Mouse (Mus musculus) G1E (cell line): ENCODE measurements around the gene Mypop. TPM values are rescaled to one million over a fixed set of nuclear protein-coding genes. Genes with fewer than 3 reads are reported as not detected.

Experiments used
- ATAC-seq: 2 replicates; pipeline ENCODE4 v1.8.0; 2016; ENCODE audit warnings: mild to moderate bottlenecking; ENCODE audit not compliant: insufficient number of reproducible peaks, poor library complexity, low FRiP score, severe bottlenecking; ENCODE audit errors: extremely low read depth
- DNase-seq: peaks from one replicate; pipeline ENCODE4 v3.0.0; 2012; ENCODE audit warnings: low spot score
- H3K27me3 ChIP-seq: 2 replicates; pipeline ENCODE4 v1.6.1; 2012; ENCODE audit warnings: mild to moderate bottlenecking, low read length, inconsistent platforms; ENCODE audit not compliant: insufficient read depth
- H3K36me3 ChIP-seq: replicated peaks from 2 replicates; pipeline ENCODE3; 2012; ENCODE audit warnings: mild to moderate bottlenecking, inconsistent platforms
- H3K4me1 ChIP-seq: 2 replicates; pipeline ENCODE4 v1.6.1; 2012; ENCODE audit warnings: low read depth, low read length, inconsistent platforms, mixed read lengths; ENCODE audit not compliant: insufficient read depth
- H3K4me3 ChIP-seq: 2 replicates; pipeline ENCODE4 v1.5.1; 2012; ENCODE audit warnings: low read depth, mild to moderate bottlenecking, inconsistent platforms, low read length, moderate library complexity, mixed read lengths
- H3K9me3 ChIP-seq: replicated peaks from 2 replicates; pipeline ENCODE4 v1.6.1; 2012; ENCODE audit warnings: inconsistent platforms
- CTCF ChIP-seq: IDR thresholded peaks from 2 replicates; pipeline ENCODE4 v1.5.1; 2012; ENCODE audit warnings: low read depth, low read length, inconsistent platforms, mixed read lengths
- GATA1 ChIP-seq: IDR thresholded peaks from 2 replicates; pipeline ENCODE4 v1.6.1; 2012; ENCODE audit warnings: borderline replicate concordance, low read length, inconsistent platforms, mixed read lengths
- GATA2 ChIP-seq: IDR thresholded peaks from 2 replicates; pipeline ENCODE4 v1.6.1; 2012; ENCODE audit warnings: low read depth, low read length, inconsistent platforms, borderline replicate concordance
- POLR2AphosphoS5 ChIP-seq: IDR thresholded peaks from 2 replicates; pipeline ENCODE4 v1.6.1; 2012; ENCODE audit warnings: low read depth, low read length, inconsistent platforms; ENCODE audit not compliant: insufficient replicate concordance
- TAL1 ChIP-seq: conservative IDR thresholded peaks from 2 replicates; pipeline ENCODE4 v1.6.1; 2012; ENCODE audit warnings: low read depth, low read length, inconsistent platforms, mixed read lengths
- polyA plus RNA-seq: library from polyadenylated mRNA; stranded (reverse); fragments of >175 nt; gene quantifications from 2 replicates; pipeline ENCODE4 v1.2.3, GENCODE M21; 2012
- total RNA-seq, 2 experiments: library from RNA; stranded (forward) in 1 of 2; stranded (reverse) in 1 of 2; fragments of 200-1000 nt in 1 of 2; fragments of >200 nt in 1 of 2; fragmentation: Nextera tagmentation in 1 of 2; gene quantifications; 2 replicates each; pipeline ENCODE4 v1.2.3; 2014 to 2017

Gene Mypop
- total and polyA plus RNA-seq, 3 experiments, result 2.0 to 15.8 (median 2.4) TPM

DNA sequence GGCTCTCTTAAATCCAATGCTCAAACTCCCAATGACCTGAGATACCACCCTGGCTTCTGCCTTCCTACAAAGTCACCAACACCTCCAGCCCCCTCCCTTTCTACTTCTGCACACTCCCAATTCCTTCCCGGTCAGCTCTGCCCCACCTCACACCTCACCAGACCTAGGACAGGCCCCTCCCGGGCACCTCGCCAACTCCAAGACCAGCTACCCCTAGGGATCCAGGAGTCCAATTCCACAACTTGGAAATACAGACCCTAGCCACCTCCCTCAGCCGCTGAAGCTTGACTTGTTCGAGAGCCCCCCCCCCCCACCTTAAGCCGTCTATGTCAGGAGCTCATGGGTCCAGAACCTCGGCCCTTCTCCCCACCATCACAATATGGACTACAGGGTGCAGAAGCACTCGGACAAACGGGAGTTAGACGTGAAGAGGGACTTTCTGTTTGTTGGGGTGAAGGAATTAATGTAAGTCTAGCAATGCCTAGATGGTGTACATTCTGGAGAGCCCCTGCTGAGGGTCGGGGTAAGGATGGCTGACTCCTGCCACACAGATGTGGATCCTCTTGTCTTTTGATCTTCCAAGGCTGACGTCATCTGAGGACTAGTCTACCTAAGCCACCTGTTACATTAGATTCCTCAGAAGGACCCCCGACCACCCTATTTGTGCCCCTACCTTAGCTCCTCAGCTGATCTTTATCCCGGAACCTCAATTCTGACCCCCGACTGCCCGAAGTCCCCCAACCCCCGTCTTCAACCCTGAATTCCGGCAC is 31.3 kb downstream of the Mypop start:
- peaks cover 35% of the 10 kb centered on the region for H3K4me1 ChIP-seq

DNA sequence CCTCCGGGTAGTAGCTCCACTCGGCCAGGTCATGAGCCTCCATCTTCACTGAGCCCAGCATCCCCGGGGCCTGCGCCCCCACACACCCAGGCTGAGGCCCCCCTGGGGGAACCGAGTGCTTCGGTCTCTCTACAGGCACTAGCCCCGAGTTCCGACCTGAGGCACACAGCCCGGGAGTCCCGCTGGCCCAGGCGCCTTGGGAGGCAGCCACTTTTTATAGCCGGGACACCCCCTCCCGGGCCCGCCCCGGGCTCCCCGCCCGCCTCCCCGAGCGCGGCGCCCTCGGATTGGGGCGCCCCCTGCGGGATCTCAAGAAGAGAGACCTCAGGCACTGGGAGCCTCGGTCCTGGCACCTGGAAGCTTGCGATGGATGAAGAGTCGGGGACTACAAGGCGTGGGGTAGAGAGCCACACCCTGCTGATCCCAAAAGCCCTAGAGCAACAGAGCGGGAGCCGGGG is 32.3 kb downstream of the Mypop start, which contains the start of gene Foxa3:
Gene Foxa3 (minus strand): TSS at position 182 of the 458 bp plus-strand sequence.
- H3K36me3 ChIP-seq, result peaks cover 19% of the 10 kb centered on the region
- ATAC-seq, result no peak
- peaks cover 43% of the 10 kb centered on the region for H3K4me1 ChIP-seq
- peaks cover 43% of the 10 kb centered on the region for H3K27me3 ChIP-seq
- no peak for DNase-seq
- H3K4me3 ChIP-seq, result peak within 1 kb of the TSS; percentile 98
- no peaks in the 10 kb centered on the region for H3K9me3 ChIP-seq
- TF ChIP-seq GATA2 (no peak), TAL1 (no peak), CTCF (no peak), POLR2AphosphoS5 (no peak), GATA1 (no peak)

More for the DNA sequence above, 31.3 kb downstream of the Mypop start:
- no peak for ATAC-seq
- H3K27me3 ChIP-seq, result peaks cover 43% of the 10 kb centered on the region
- H3K36me3 ChIP-seq, result peaks cover 13% of the 10 kb centered on the region
- H3K9me3 ChIP-seq, result no peaks in the 10 kb centered on the region
- TF ChIP-seq GATA2 (no peak), CTCF (no peak), GATA1 (no peak), POLR2AphosphoS5 (no peak), TAL1 (no peak)
- no peak for DNase-seq
- no peak overlapping the region for H3K4me3 ChIP-seq

DNA sequence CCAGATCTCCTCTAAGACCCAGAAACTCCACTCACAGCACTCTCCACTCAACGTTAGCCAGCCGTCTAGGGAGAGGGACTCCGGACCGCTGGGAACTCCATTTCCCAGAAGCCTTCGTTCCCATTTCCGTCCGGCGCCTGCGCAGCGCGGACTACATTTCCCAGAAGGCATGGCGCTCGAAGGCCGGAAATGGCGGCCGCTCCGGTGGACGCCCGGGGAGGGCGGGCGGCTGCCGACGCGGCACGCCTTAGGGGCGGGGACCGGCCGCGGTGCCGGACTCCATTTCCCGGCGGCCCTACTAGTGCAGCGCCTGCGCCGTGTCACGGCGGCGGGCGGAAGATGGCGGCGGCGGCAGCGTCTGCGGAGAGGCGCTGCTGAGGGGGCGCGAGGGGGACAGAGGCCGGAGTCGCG is 33.1 kb downstream of the Mypop start, which contains the start of gene Sympk:
Gene Sympk (plus strand): TSS at position 282 of the 411 bp plus-strand sequence.
- H3K27me3 ChIP-seq, result peaks cover 43% of the 10 kb centered on the region
- DNase-seq (peak; percentile 96), ATAC-seq (peak; percentile 89)
- TF ChIP-seq CTCF, result no peak
- no peak for TF ChIP-seq GATA2
- no peak for TF ChIP-seq POLR2AphosphoS5
- no peak for TF ChIP-seq TAL1
- no peak for TF ChIP-seq GATA1
- H3K9me3 ChIP-seq, result no peaks in the 10 kb centered on the region
- peak within 1 kb of the TSS; percentile 98 for H3K4me3 ChIP-seq
- H3K36me3 ChIP-seq, result peaks cover 27% of the 10 kb centered on the region
- H3K4me1 ChIP-seq, result peaks cover 50% of the 10 kb centered on the region

DNA sequence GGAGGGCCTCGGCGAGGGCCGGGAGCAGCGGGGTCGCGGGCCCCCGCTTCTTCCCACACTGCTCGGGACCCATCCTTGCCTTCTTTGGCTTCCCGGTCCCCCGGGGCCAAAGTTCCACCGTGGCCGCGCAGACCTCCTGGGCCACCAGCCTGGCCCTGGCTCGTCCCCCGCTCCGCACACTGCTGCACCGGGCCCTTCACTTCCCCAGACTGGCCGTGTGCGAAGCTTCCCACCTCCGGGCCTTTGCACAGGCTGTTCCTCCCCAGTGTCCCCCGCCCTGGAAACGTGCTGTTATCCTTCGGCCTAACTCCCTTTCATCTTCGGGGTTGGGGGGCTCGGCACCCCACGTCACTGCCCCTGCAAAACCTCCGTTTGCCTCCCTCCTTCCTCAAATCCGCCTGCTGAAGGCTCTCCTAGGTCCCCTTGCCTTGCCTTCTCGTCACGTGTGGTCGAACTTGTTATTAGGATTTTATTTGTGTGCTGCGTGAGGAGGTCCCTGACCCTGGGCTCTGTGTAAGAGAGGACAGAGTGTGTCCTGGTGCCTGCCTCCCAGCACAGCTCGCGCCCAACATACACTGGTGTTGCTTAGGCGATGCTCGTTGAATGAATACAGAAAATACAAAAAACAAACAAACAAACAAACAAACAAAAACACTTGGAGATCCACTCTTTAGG is 33.7 kb downstream of the Mypop start:
- peaks cover 33% of the 10 kb centered on the region for H3K36me3 ChIP-seq
- peak; percentile 36 for DNase-seq
- no peak for ATAC-seq
- peak overlapping the region; percentile 98 for H3K4me3 ChIP-seq
- peaks cover 50% of the 10 kb centered on the region for H3K4me1 ChIP-seq
- peaks cover 39% of the 10 kb centered on the region for H3K27me3 ChIP-seq
- H3K9me3 ChIP-seq, result no peaks in the 10 kb centered on the region
- TF ChIP-seq CTCF, result no peak
- no peak for TF ChIP-seq TAL1
- TF ChIP-seq GATA1, result no peak
- TF ChIP-seq GATA2, result no peak
- TF ChIP-seq POLR2AphosphoS5, result no peak

DNA sequence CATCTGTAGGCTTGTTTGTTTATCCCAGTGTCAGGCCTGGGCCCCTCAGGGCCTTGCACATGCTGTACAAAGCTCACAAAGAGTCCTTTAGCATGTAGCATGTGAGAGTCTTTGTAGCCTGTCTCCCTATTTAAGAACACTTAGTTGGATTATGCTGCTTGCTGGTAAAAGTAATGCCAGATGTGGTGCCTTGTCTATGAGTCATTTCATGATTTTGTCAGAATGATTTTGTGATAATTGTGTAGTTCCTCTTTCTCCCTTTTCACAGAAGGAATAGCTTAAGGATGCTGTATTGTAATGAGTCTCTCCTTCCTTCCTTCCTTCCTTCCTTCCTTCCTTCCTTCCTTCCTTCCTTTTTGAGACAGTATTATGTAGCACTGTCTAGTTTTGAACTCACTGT is 37.0 kb downstream of the Mypop start:
- no peaks in the 10 kb centered on the region for H3K9me3 ChIP-seq
- no peak overlapping the region for H3K4me3 ChIP-seq
- H3K36me3 ChIP-seq, result peaks cover 65% of the 10 kb centered on the region
- TF ChIP-seq TAL1 (no peak), GATA2 (no peak), CTCF (no peak), GATA1 (no peak), POLR2AphosphoS5 (no peak)
- no peak for DNase-seq
- peaks cover 8% of the 10 kb centered on the region for H3K27me3 ChIP-seq
- no peak for ATAC-seq
- H3K4me1 ChIP-seq, result peaks cover 51% of the 10 kb centered on the region

DNA sequence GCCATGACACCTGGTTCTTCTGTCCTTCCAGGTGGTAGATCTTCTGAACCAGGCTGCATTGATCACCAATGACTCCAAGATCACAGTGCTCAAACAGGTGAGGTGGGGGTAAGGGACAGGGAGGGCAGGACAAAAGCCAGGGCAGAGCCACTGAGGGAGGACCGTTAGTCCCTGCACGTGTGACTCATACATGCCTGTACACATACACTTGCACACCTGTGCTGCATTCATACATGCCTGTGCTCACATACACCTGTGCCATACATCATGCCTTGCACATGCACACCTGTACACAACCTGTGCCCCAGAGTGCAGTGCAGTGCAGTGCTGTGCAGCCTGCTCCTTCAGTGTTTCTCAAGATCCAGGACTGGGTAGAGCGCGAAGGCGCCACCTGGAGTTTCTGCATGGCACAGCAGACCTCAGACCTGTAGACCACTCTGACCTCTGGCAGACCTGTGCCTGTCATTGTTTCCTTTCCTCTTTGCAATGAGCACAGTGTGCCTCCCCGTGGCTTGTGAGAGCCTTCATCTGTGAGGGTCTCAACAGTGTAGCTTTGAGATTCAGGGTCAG is 38.1 kb downstream of the Mypop start:
- peak; percentile 85 for TF ChIP-seq CTCF
- no peak for TF ChIP-seq GATA2
- 0 out of 2 replicates have a peak, but pooled peaks have one; percentile 74 for TF ChIP-seq POLR2AphosphoS5
- no peak for TF ChIP-seq TAL1
- TF ChIP-seq GATA1, result no peak
- DNase-seq (peak; percentile 32), ATAC-seq (peak; percentile 45; the same call in 1 of the 2 replicates)
- H3K27me3 ChIP-seq, result no peaks in the 10 kb centered on the region
- H3K36me3 ChIP-seq, result peaks cover 77% of the 10 kb centered on the region
- peaks cover 45% of the 10 kb centered on the region for H3K4me1 ChIP-seq
- H3K9me3 ChIP-seq, result no peaks in the 10 kb centered on the region
- peak overlapping the region; percentile 10; the same call in 1 of the 2 replicates for H3K4me3 ChIP-seq
